Mouse (Mus musculus) stomach, postnatal 0 days (tissue): ENCODE measurements around the gene Mrpl42. TPM values are rescaled to one million over a fixed set of nuclear protein-coding genes. Genes with fewer than 3 reads are reported as not detected.
"Not testable (repeated sequence)": the region's sequence is repeated elsewhere in the genome, so short reads cannot be mapped to it uniquely, and the experiment has no call there.

Source experiments
- ATAC-seq: fragments of 200-750 bp; cut with Nextera tagmentation; 2 replicates; pipeline ENCODE4 v1.8.0; 2017; ENCODE audit not compliant: low FRiP score, low TSS enrichment
- DNase-seq: peaks from one replicate; pipeline ENCODE4 v3.0.0-alpha.2; 2016; ENCODE audit warnings: low spot score
- H3K27ac ChIP-seq: fragments of 300-500 bp; sonication (generic); replicated peaks from 2 replicates; pipeline ENCODE4 v1.5.1; 2014; ENCODE audit warnings: mild to moderate bottlenecking, control low read depth
- H3K27me3 ChIP-seq: fragments of 300-500 bp; sonication (generic); 2 replicates; pipeline ENCODE4 v1.6.1; 2014; ENCODE audit warnings: low read length; ENCODE audit not compliant: control insufficient read depth, insufficient read depth
- H3K36me3 ChIP-seq: fragments of 300-500 bp; sonication (generic); 2 replicates; pipeline ENCODE4 v1.6.1; 2014; ENCODE audit warnings: low read length, mixed read lengths; ENCODE audit not compliant: control insufficient read depth, insufficient read depth
- H3K4me1 ChIP-seq: fragments of 300-500 bp; sonication (generic); replicated peaks from 2 replicates; pipeline ENCODE4 v1.6.1; 2014; ENCODE audit warnings: antibody characterized with exemption; ENCODE audit not compliant: control insufficient read depth, insufficient read depth
- H3K4me2 ChIP-seq: fragments of 300-500 bp; sonication (generic); replicated peaks from 2 replicates; pipeline ENCODE4 v1.6.1; 2014; ENCODE audit warnings: low read depth, mild to moderate bottlenecking, control low read depth, moderate library complexity
- H3K4me3 ChIP-seq: fragments of 300-500 bp; sonication (generic); 2 replicates; pipeline ENCODE4 v1.5.1; 2014; ENCODE audit warnings: low read depth, low read length, control low read depth
- H3K9ac ChIP-seq: fragments of 300-500 bp; sonication (generic); 2 replicates; pipeline ENCODE4 v1.6.1; 2014; ENCODE audit warnings: mild to moderate bottlenecking, low read length, control low read depth, mixed read lengths
- H3K9me3 ChIP-seq: fragments of 300-500 bp; sonication (generic); 2 replicates; pipeline ENCODE4 v1.6.1; 2016; ENCODE audit warnings: low read length; ENCODE audit not compliant: control insufficient read depth
- CTCF ChIP-seq: IDR thresholded peaks from 2 replicates; pipeline ENCODE4 v1.5.1; 2016; ENCODE audit warnings: antibody characterized with exemption, low read depth, mild to moderate bottlenecking, moderate library complexity
- EP300 ChIP-seq: optimal IDR thresholded peaks from 2 replicates; pipeline ENCODE3; 2016; ENCODE audit warnings: antibody characterized with exemption
- WGBS: fragments of 180-500 bp; shearing (Covaris S2); extraction: QIAGEN DNeasy Blood & Tissue Kit; methylation state at CpG from one replicate; pipeline ENCODE4 v1.1.7; 2014; 5-methylcytosine and 5-hydroxymethylcytosine counted together
- polyA plus RNA-seq: library from polyadenylated mRNA; unstranded; fragments of >200 nt; fragmentation: Nextera tagmentation; extraction: Ambion mirVana; gene quantifications from 2 replicates; pipeline ENCODE4 v1.2.1, GENCODE M21; 2015

The Mrpl42 gene
- polyA plus RNA-seq, result 277 and 291 TPM in 2 replicates

GRCm38 (mm10) chr10:95501463-95502081 is at the start of gene Mrpl42:
TSS of gene Mrpl42 (minus strand) at chr10:95501940.
- H3K27me3 ChIP-seq, result no peaks in the 10 kb centered on the region
- peak within 1 kb of the TSS; percentile 72 for H3K9ac ChIP-seq
- peak within 1 kb of the TSS; percentile 76 for H3K4me2 ChIP-seq
- no peak for TF ChIP-seq EP300
- TF ChIP-seq CTCF, result no peak
- H3K36me3 ChIP-seq, result no peaks in the 10 kb centered on the region
- H3K9me3 ChIP-seq, result no peaks in the 10 kb centered on the region
- ATAC-seq (peak; percentile 96), DNase-seq (peak; percentile 91)
- H3K4me3 ChIP-seq, result peak within 1 kb of the TSS; percentile 74
- under 1% methylated on average over 35 of the region's 35 CpGs for WGBS
- peak within 1 kb of the TSS; percentile 79 for H3K27ac ChIP-seq
- no peaks in the 10 kb centered on the region for H3K4me1 ChIP-seq

GRCm38 (mm10) chr10:95550506-95550905 is 48.8 kb upstream of the Mrpl42 start:
- no peaks in the 10 kb centered on the region for H3K27me3 ChIP-seq
- TF ChIP-seq CTCF (peak; percentile 77), EP300 (no peak)
- no peak overlapping the region for H3K4me3 ChIP-seq
- DNase-seq (no peak), ATAC-seq (no peak)
- H3K9me3 ChIP-seq, result no peaks in the 10 kb centered on the region
- WGBS, result 53% methylated on average over 1 of the region's 1 CpGs
- H3K9ac ChIP-seq, result no peak overlapping the region
- H3K36me3 ChIP-seq, result 0 out of 2 replicates have a peak, but pooled peaks cover 3% of the 10 kb centered on the region
- no peak overlapping the region for H3K4me2 ChIP-seq
- no peaks in the 10 kb centered on the region for H3K4me1 ChIP-seq
- H3K27ac ChIP-seq, result no peak overlapping the region

- not testable (repeated sequence) for H3K36me3 ChIP-seq, ATAC-seq
Observed at GRCm38 (mm10) chr10:95549080-95549479, 47.3 kb upstream of the Mrpl42 start.

GRCm38 (mm10) chr10:95548154-95548826 is 46.5 kb upstream of the Mrpl42 start:
- H3K4me2 ChIP-seq, result no peak overlapping the region
- 0 out of 2 replicates have a peak, but pooled peaks cover 6% of the 10 kb centered on the region for H3K36me3 ChIP-seq
- 73% methylated on average over 11 of the region's 11 CpGs for WGBS
- DNase-seq (no peak), ATAC-seq (no peak)
- TF ChIP-seq EP300 (no peak), CTCF (no peak)
- H3K27me3 ChIP-seq, result no peaks in the 10 kb centered on the region
- no peak overlapping the region for H3K9ac ChIP-seq
- no peak overlapping the region for H3K4me3 ChIP-seq
- H3K9me3 ChIP-seq, result no peaks in the 10 kb centered on the region
- H3K4me1 ChIP-seq, result no peaks in the 10 kb centered on the region
- H3K27ac ChIP-seq, result no peak overlapping the region

More at GRCm38 (mm10) chr10:95549080-95549479, 47.3 kb upstream of the Mrpl42 start:
- not testable (repeated sequence) for H3K4me2 ChIP-seq, H3K9ac ChIP-seq, H3K9me3 ChIP-seq, DNase-seq, H3K27me3 ChIP-seq, H3K4me1 ChIP-seq, H3K27ac ChIP-seq, H3K4me3 ChIP-seq
- 80% methylated on average over 5 of the region's 5 CpGs for WGBS

- ATAC-seq (no peak), DNase-seq (no peak)
- Histone ChIP-seq H3K27me3 (no peaks in the 10 kb centered on the region), H3K27ac (no peak overlapping the region), H3K36me3 (0 out of 2 replicates have a peak, but pooled peaks cover 6% of the 10 kb centered on the region), H3K4me2 (no peak overlapping the region), H3K4me1 (no peaks in the 10 kb centered on the region), H3K9me3 (no peaks in the 10 kb centered on the region), H3K4me3 (no peak overlapping the region), H3K9ac (no peak overlapping the region)
- TF ChIP-seq CTCF, result no peak
- TF ChIP-seq EP300, result no peak
- WGBS, result 89% methylated on average over 2 of the region's 2 CpGs
Observed at GRCm38 (mm10) chr10:95546178-95546577, 44.4 kb upstream of the Mrpl42 start.

- TF ChIP-seq CTCF, result no peak
- no peak for TF ChIP-seq EP300
- ATAC-seq, result no peak
- Histone ChIP-seq H3K9ac (no peak overlapping the region), H3K27ac (peak overlapping the region; percentile 5; the same call in 1 of the 2 replicates), H3K4me2 (no peak overlapping the region), H3K4me3 (no peak overlapping the region), H3K9me3 (no peaks in the 10 kb centered on the region), H3K4me1 (no peaks in the 10 kb centered on the region), H3K27me3 (no peaks in the 10 kb centered on the region), H3K36me3 (0 out of 2 replicates have a peak, but pooled peaks cover 3% of the 10 kb centered on the region)
- WGBS, result 50% methylated on average over 4 of the region's 4 CpGs
- no peak for DNase-seq
Observed at GRCm38 (mm10) chr10:95545051-95545450, 43.3 kb upstream of the Mrpl42 start.
